Mouse (Mus musculus) left cerebral cortex, adult 2 months (tissue): ENCODE measurements at regions not wholly inside any gene's neighbourhood (a gene's known extent, or its start where the extent isn't known, plus 50 kb on each side); places are given as distances from the start of the nearest gene placed in this dataset.

Experiments used
- DNase-seq, 2 experiments: peaks; one replicate each; pipeline ENCODE4 v3.0.0; 2021 to 2022; ENCODE audit warnings: low spot score in 2 of 2, mixed read lengths in 1 of 2; ENCODE audit errors: extremely low spot score in 1 of 2
- H3K27ac ChIP-seq: fragments of 200-600 bp; 2 replicates; pipeline ENCODE4 v1.8.1; 2022
- H3K4me3 ChIP-seq: fragments of 200-600 bp; 2 replicates; pipeline ENCODE4 v1.8.1; 2022
- CTCF ChIP-seq: fragments of 200-600 bp; IDR thresholded peaks from 2 replicates; pipeline ENCODE4 v1.8.1; 2022; ENCODE audit warnings: antibody characterized with exemption, mild to moderate bottlenecking, moderate library complexity
- intact Hi-C: fragments of 180-260 bp; cut with DNase I; formaldehyde crosslinking; loops from one replicate; pipeline ENCODE4 v1.15.1; 2025
- microRNA-seq, 2 experiments: library from miRNA; unstranded; fragments of <30 nt; microRNA quantifications; one replicate each; pipeline ENCODE4 v1.2.0; 2021

DNA sequence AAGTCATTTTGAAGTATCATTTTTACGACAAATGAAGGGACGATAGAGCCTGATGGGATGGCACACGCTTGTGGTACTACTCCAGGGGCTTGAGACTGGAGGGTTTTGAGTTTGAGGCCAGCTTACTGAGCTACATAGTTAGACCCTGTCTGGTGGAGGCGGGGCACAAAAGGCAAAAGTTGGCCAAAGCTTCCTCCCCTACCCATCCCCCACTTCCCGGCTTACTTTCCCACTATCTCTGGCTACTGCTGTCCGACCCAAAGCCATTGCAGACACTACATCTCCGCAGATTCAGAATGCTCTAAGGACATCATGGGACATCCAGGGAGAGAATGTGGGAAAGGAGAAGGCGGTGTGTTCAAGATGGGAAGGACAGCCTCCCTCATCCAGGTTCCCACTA is 493.1 kb downstream of the Prss52 start:
- DNase-seq, result no peak
- Histone ChIP-seq H3K27ac (0 out of 2 replicates have a peak overlapping the region, but pooled peaks have one; percentile 59), H3K4me3 (no peak overlapping the region)
- TF ChIP-seq CTCF, result no peak
- intact Hi-C loops, result no loop called here

Small RNAs in the stretch of these regions (microRNA-seq; reads per million reads assigned to microRNA genes)
- 2.7 to 4.3 reads per million in 2 experiments for gene Mir124a-1
- 9.0 to 9.1 reads per million in 2 experiments for gene Mir3078
